Mouse (Mus musculus): ENCODE measurements at regions not wholly inside any gene's neighbourhood (a gene's known extent, or its start where the extent isn't known, plus 50 kb on each side); places are given as distances from the start of the nearest gene placed in this dataset.

GRCm38 (mm10) chr8:87067106-87067505 lies 182.0 kb upstream of the N4bp1 start:
- no peak overlapping the region for H3K4me3 ChIP-seq (replicated peaks; ENCODE audit: extremely low read depth, low read depth, low read length)
- no peak for DNase-seq
- TF ChIP-seq POLR2A (IDR thresholded peaks at IDR 0.05; ENCODE audit: borderline replicate concordance, extremely low read depth, low read depth, low read length) (no peak), CTCF (IDR thresholded peaks at IDR 0.05; ENCODE audit: insufficient read depth, low read length) (no peak)

GRCm38 (mm10) chr8:87064768-87065167 lies 179.7 kb upstream of the N4bp1 start:
- TF ChIP-seq POLR2A (IDR thresholded peaks at IDR 0.05; ENCODE audit: borderline replicate concordance, extremely low read depth, low read depth, low read length) (no peak), CTCF (IDR thresholded peaks at IDR 0.05; ENCODE audit: insufficient read depth, low read length) (no peak)
- H3K4me3 ChIP-seq (replicated peaks; ENCODE audit: extremely low read depth, low read depth, low read length) = no peak overlapping the region
- no peaks in the 10 kb centered on the region for H3K4me1 ChIP-seq (ENCODE audit: control insufficient read depth, insufficient read depth, low read length)
- DNase-seq = no peak
- 92% methylated on average over 9 of the region's 9 CpGs for WGBS

More at GRCm38 (mm10) chr8:87067106-87067505, 182.0 kb upstream of the N4bp1 start:
- H3K4me1 ChIP-seq (ENCODE audit: control insufficient read depth, insufficient read depth, low read length) = no peaks in the 10 kb centered on the region

GRCm38 (mm10) chr8:87064250-87064747 lies 179.2 kb upstream of the N4bp1 start:
- no peak overlapping the region for H3K4me3 ChIP-seq (replicated peaks; ENCODE audit: extremely low read depth, low read depth, low read length)
- TF ChIP-seq CTCF (IDR thresholded peaks at IDR 0.05; ENCODE audit: insufficient read depth, low read length) (no peak), POLR2A (IDR thresholded peaks at IDR 0.05; ENCODE audit: borderline replicate concordance, extremely low read depth, low read depth, low read length) (no peak)
- no peaks in the 10 kb centered on the region for H3K4me1 ChIP-seq (ENCODE audit: control insufficient read depth, insufficient read depth, low read length)
- WGBS = 87% methylated on average over 12 of the region's 12 CpGs
- no peak for DNase-seq

GRCm38 (mm10) chr8:87063588-87063987 lies 178.5 kb upstream of the N4bp1 start:
- WGBS = 79% methylated on average over 4 of the region's 4 CpGs
- TF ChIP-seq POLR2A (IDR thresholded peaks at IDR 0.05; ENCODE audit: borderline replicate concordance, extremely low read depth, low read depth, low read length) (no peak), CTCF (IDR thresholded peaks at IDR 0.05; ENCODE audit: insufficient read depth, low read length) (no peak)
- no peak for DNase-seq
- Histone ChIP-seq H3K4me3 (replicated peaks; ENCODE audit: extremely low read depth, low read depth, low read length) (no peak overlapping the region), H3K4me1 (ENCODE audit: control insufficient read depth, insufficient read depth, low read length) (no peaks in the 10 kb centered on the region)

GRCm38 (mm10) chr8:87049746-87050145 lies 164.7 kb upstream of the N4bp1 start:
- no peak for DNase-seq
- WGBS = 29% methylated on average over 3 of the region's 3 CpGs
- Histone ChIP-seq H3K4me3 (replicated peaks; ENCODE audit: extremely low read depth, low read depth, low read length) (no peak overlapping the region), H3K4me1 (ENCODE audit: control insufficient read depth, insufficient read depth, low read length) (no peaks in the 10 kb centered on the region)
- no peak for TF ChIP-seq POLR2A (IDR thresholded peaks at IDR 0.05; ENCODE audit: borderline replicate concordance, extremely low read depth, low read depth, low read length)
- TF ChIP-seq CTCF (IDR thresholded peaks at IDR 0.05; ENCODE audit: insufficient read depth, low read length) = no peak

GRCm38 (mm10) chr8:87049196-87049595 lies 164.1 kb upstream of the N4bp1 start:
- WGBS = 82% methylated on average over 4 of the region's 4 CpGs
- H3K4me3 ChIP-seq (replicated peaks; ENCODE audit: extremely low read depth, low read depth, low read length) = no peak overlapping the region
- no peaks in the 10 kb centered on the region for H3K4me1 ChIP-seq (ENCODE audit: control insufficient read depth, insufficient read depth, low read length)
- DNase-seq = no peak
- no peak for TF ChIP-seq POLR2A (IDR thresholded peaks at IDR 0.05; ENCODE audit: borderline replicate concordance, extremely low read depth, low read depth, low read length)
- no peak for TF ChIP-seq CTCF (IDR thresholded peaks at IDR 0.05; ENCODE audit: insufficient read depth, low read length)

- no peak overlapping the region for H3K4me3 ChIP-seq (replicated peaks; ENCODE audit: extremely low read depth, low read depth, low read length)
- no peak for DNase-seq
- WGBS = 69% methylated on average over 4 of the region's 4 CpGs
- no peak for TF ChIP-seq POLR2A (IDR thresholded peaks at IDR 0.05; ENCODE audit: borderline replicate concordance, extremely low read depth, low read depth, low read length)
- H3K4me1 ChIP-seq (ENCODE audit: control insufficient read depth, insufficient read depth, low read length) = no peaks in the 10 kb centered on the region
These were observed 161.5 kb upstream of the N4bp1 start for GRCm38 (mm10) chr8:87046590-87046989.

GRCm38 (mm10) chr8:87043016-87043415 lies 158.0 kb upstream of the N4bp1 start:
- H3K4me1 ChIP-seq (ENCODE audit: control insufficient read depth, insufficient read depth, low read length) = no peaks in the 10 kb centered on the region
- no peak for DNase-seq
- no peak overlapping the region for H3K4me3 ChIP-seq (replicated peaks; ENCODE audit: extremely low read depth, low read depth, low read length)
- 65% methylated on average over 5 of the region's 5 CpGs for WGBS
- no peak for TF ChIP-seq CTCF (IDR thresholded peaks at IDR 0.05; ENCODE audit: insufficient read depth, low read length)
- TF ChIP-seq POLR2A (IDR thresholded peaks at IDR 0.05; ENCODE audit: borderline replicate concordance, extremely low read depth, low read depth, low read length) = no peak

GRCm38 (mm10) chr8:87037620-87038380 lies 152.7 kb upstream of the N4bp1 start:
- no peak for DNase-seq
- WGBS = 6% methylated on average over 47 of the region's 48 CpGs
- no peak overlapping the region for H3K4me3 ChIP-seq (replicated peaks; ENCODE audit: extremely low read depth, low read depth, low read length)
- no peak for TF ChIP-seq CTCF (IDR thresholded peaks at IDR 0.05; ENCODE audit: insufficient read depth, low read length)
- no peak for TF ChIP-seq POLR2A (IDR thresholded peaks at IDR 0.05; ENCODE audit: borderline replicate concordance, extremely low read depth, low read depth, low read length)
- no peaks in the 10 kb centered on the region for H3K4me1 ChIP-seq (ENCODE audit: control insufficient read depth, insufficient read depth, low read length)

- DNase-seq = no peak
- 90% methylated on average over 10 of the region's 10 CpGs for WGBS
- Histone ChIP-seq H3K4me1 (ENCODE audit: control insufficient read depth, insufficient read depth, low read length) (no peaks in the 10 kb centered on the region), H3K4me3 (replicated peaks; ENCODE audit: extremely low read depth, low read depth, low read length) (no peak overlapping the region)
- no peak for TF ChIP-seq POLR2A (IDR thresholded peaks at IDR 0.05; ENCODE audit: borderline replicate concordance, extremely low read depth, low read depth, low read length)
- TF ChIP-seq CTCF (IDR thresholded peaks at IDR 0.05; ENCODE audit: insufficient read depth, low read length) = no peak
These were observed 150.9 kb upstream of the N4bp1 start for GRCm38 (mm10) chr8:87035996-87036395.

All from lung, adult 2 months (tissue).